Mouse (Mus musculus): ENCODE results near the gene Tas2r108. TPM values are rescaled to one million over a fixed set of nuclear protein-coding genes. Genes with fewer than 3 reads are reported as not detected.

The Tas2r108 gene
- not detected for polyA plus RNA-seq (2014; fragmentation: Illumina TruSeq; extraction: RNeasy Lipid Tissue Mini Kit (QIAGEN cat#74804); ENCODE audit: low read depth, low replicate concordance)

GRCm38 (mm10) chr6:40493229-40493628 lies at the start of gene Tas2r108:
Gene Tas2r108, plus strand, starts transcription at chr6:40493529.

DNA sequence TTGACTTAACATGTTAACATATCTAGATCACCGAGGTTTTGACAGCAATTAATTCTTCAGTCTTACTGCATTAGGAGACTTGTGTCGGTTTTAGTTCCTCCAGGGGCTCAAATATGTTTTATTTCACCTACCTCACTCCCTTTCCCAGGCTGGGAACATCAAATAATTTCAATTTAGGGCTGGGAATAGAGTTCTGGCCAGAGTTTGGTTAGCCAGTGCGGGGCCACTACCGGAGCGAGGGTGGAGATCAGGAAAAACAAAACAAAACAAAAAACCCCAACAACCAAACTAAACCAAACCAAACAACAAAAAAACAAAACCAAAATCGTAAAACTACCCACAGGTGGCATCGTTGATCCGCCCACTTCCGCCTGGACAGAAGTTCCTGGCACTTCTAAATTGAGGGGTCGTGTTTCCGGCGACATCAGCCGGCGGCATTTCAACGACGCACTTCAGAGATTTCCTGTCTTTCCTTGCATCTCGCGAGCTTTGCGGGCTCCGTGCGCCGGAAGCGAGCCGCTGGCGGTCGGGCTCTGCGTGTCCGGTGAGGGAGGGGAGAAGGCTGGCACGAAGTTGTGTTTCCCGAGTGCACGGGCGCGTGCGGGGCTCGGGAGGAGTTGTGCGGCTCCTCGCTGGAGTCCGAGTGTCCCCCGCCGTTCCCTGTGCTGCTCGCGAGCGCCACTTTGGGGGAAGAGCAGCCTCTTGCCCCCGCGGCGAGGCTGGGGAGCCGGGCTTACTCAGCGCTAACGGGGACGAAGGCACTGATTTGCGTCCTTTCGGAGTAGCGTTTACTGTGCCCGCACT lies 22.2 kb upstream of the Tas2r108 start, which contains the start of gene Ssbp1:
Ssbp1 (plus strand) TSS at position 437 of the 804 bp plus-strand sequence.

DNA sequence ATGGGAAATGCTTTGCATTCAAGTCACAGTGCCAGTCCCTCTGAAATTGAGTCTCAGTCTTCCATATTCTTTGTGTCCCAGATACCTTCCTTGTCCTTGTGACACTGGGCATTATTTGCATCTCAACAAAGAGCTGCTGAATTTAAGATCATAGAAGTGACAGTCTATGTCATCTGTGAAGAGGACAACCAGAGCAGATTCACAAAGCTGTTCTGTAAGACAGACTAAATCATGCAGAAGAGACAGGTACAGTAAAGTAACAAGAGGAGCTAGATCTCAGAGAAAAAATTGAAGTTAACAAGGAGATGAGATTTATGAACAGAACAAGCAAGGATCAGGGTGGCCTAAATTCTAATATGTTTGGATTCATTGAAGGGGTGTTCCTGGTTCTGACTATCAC lies 2.4 kb upstream of the Tas2r108 start, which contains the start of gene Tas2r137:
Tas2r137 (plus strand) TSS at position 301 of the 400 bp plus-strand sequence.

GRCm38 (mm10) chr6:40519408-40519807 lies 26.1 kb downstream of the Tas2r108 start, which contains the start of gene Prss37:
Gene Prss37, minus strand, starts transcription at chr6:40519508.

Other genes with a start within 250 kb of the Tas2r108 start
- gene Agk, start 168.4 kb upstream of the Tas2r108 start, polyA plus RNA-seq (2014; fragmentation: Illumina TruSeq; extraction: RNeasy Lipid Tissue Mini Kit (QIAGEN cat#74804); ENCODE audit: low read depth, low replicate concordance), result 18.6 TPM
- gene E330009J07Rik, start 57.4 kb upstream of the Tas2r108 start, polyA plus RNA-seq (2014; fragmentation: Illumina TruSeq; extraction: RNeasy Lipid Tissue Mini Kit (QIAGEN cat#74804); ENCODE audit: low read depth, low replicate concordance), result 12.9 TPM
- not detected for gene Wee2, start 54.4 kb upstream of the Tas2r108 start, polyA plus RNA-seq (2014; fragmentation: Illumina TruSeq; extraction: RNeasy Lipid Tissue Mini Kit (QIAGEN cat#74804); ENCODE audit: low read depth, low replicate concordance)
- 129 TPM for gene Ssbp1, start 22.2 kb upstream of the Tas2r108 start, polyA plus RNA-seq (2014; fragmentation: Illumina TruSeq; extraction: RNeasy Lipid Tissue Mini Kit (QIAGEN cat#74804); ENCODE audit: low read depth, low replicate concordance)
- not detected for gene Tas2r137, start 2.3 kb upstream of the Tas2r108 start, polyA plus RNA-seq (2014; fragmentation: Illumina TruSeq; extraction: RNeasy Lipid Tissue Mini Kit (QIAGEN cat#74804); ENCODE audit: low read depth, low replicate concordance)
- not detected for gene Prss37, start 26.0 kb downstream of the Tas2r108 start, polyA plus RNA-seq (2014; fragmentation: Illumina TruSeq; extraction: RNeasy Lipid Tissue Mini Kit (QIAGEN cat#74804); ENCODE audit: low read depth, low replicate concordance)
- not detected for gene Olfr461, start 61.5 kb downstream of the Tas2r108 start, polyA plus RNA-seq (2014; fragmentation: Illumina TruSeq; extraction: RNeasy Lipid Tissue Mini Kit (QIAGEN cat#74804); ENCODE audit: low read depth, low replicate concordance)
- gene Olfr460, start 76.0 kb downstream of the Tas2r108 start, polyA plus RNA-seq (2014; fragmentation: Illumina TruSeq; extraction: RNeasy Lipid Tissue Mini Kit (QIAGEN cat#74804); ENCODE audit: low read depth, low replicate concordance), result not detected
- gene Clec5a, start 92.3 kb downstream of the Tas2r108 start, polyA plus RNA-seq (2014; fragmentation: Illumina TruSeq; extraction: RNeasy Lipid Tissue Mini Kit (QIAGEN cat#74804); ENCODE audit: low read depth, low replicate concordance), result 2.8 TPM
- gene Tas2r138, start 119.8 kb downstream of the Tas2r108 start, polyA plus RNA-seq (2014; fragmentation: Illumina TruSeq; extraction: RNeasy Lipid Tissue Mini Kit (QIAGEN cat#74804); ENCODE audit: low read depth, low replicate concordance), result not detected
- 104 TPM for gene Mgam, start 135.3 kb downstream of the Tas2r108 start, polyA plus RNA-seq (2014; fragmentation: Illumina TruSeq; extraction: RNeasy Lipid Tissue Mini Kit (QIAGEN cat#74804); ENCODE audit: low read depth, low replicate concordance)

Measured in kidney, adult 10 weeks (tissue).